In genomic region chr2:77151255-77151654, GRCm38 (mm10) we compare ENCODE assay signal across 24 mouse cellular contexts.
"Had no signal": no experiment of that assay in that cellular context is flagged by ENCODE, and none has a peak within 500 bp of the region (broad histone marks: within the 10 kb centered on the region; RNA-seq: fewer than 3 reads in every experiment).

No protein-coding gene starts in this region.

- H3K27me3 ChIP-seq: heart, embryonic 12.5 days; hindbrain, embryonic 13.5 days; intestine, embryonic 15.5 days; limb, embryonic 12.5 days had no signal

- H3K27ac ChIP-seq: gastrocnemius, adult 2 months; heart, embryonic 10.5 days; hindbrain, embryonic 10.5 days; hindbrain, embryonic 13.5 days; intestine, embryonic 15.5 days; layer of hippocampus, adult 2 months; left cerebral cortex, adult 2 months; limb, embryonic 10.5 days; limb, embryonic 12.5 days had no signal

- H3K4me3 ChIP-seq: gastrocnemius, adult 2 months; heart, embryonic 10.5 days; heart, embryonic 12.5 days; hindbrain, embryonic 10.5 days; hindbrain, embryonic 13.5 days; intestine, embryonic 15.5 days; layer of hippocampus, adult 2 months; left cerebral cortex, adult 2 months; limb, embryonic 10.5 days; limb, embryonic 12.5 days had no signal

- H3K9ac ChIP-seq: heart, embryonic 12.5 days; hindbrain, embryonic 13.5 days; intestine, embryonic 15.5 days; limb, embryonic 12.5 days had no signal

- H3K4me1 ChIP-seq: intestine, embryonic 15.5 days had no signal

- H3K9me3 ChIP-seq: heart, embryonic 10.5 days; hindbrain, embryonic 13.5 days; intestine, embryonic 15.5 days; limb, embryonic 10.5 days; limb, embryonic 12.5 days had no signal

- ATAC-seq: hindbrain, embryonic 16.5 days; inflammation-experienced regulatory T-cells, adult 6 months; intestine, embryonic 15.5 days; intestine, postnatal 0 days had no signal

- H3K36me3 ChIP-seq: hindbrain, embryonic 10.5 days; hindbrain, embryonic 13.5 days; intestine, embryonic 15.5 days; limb, embryonic 10.5 days; limb, embryonic 12.5 days had no signal

- DNase-seq: gastrocnemius, adult 2 months; gastrocnemius, postnatal 10 days; gastrocnemius, postnatal 25 days; heart, postnatal 10 days; heart, postnatal 4 days; kidney, adult 18-20 months; kidney, adult 8-10 months; kidney, postnatal 10 days; kidney, postnatal 25 days; kidney, postnatal 4 days; liver had no signal

- H3K4me2 ChIP-seq: heart, embryonic 12.5 days; hindbrain, embryonic 13.5 days; intestine, embryonic 15.5 days; limb, embryonic 12.5 days; liver, embryonic 11.5 days had no signal
